Mouse (Mus musculus): ENCODE data around the gene Hoxd10.

DNA sequence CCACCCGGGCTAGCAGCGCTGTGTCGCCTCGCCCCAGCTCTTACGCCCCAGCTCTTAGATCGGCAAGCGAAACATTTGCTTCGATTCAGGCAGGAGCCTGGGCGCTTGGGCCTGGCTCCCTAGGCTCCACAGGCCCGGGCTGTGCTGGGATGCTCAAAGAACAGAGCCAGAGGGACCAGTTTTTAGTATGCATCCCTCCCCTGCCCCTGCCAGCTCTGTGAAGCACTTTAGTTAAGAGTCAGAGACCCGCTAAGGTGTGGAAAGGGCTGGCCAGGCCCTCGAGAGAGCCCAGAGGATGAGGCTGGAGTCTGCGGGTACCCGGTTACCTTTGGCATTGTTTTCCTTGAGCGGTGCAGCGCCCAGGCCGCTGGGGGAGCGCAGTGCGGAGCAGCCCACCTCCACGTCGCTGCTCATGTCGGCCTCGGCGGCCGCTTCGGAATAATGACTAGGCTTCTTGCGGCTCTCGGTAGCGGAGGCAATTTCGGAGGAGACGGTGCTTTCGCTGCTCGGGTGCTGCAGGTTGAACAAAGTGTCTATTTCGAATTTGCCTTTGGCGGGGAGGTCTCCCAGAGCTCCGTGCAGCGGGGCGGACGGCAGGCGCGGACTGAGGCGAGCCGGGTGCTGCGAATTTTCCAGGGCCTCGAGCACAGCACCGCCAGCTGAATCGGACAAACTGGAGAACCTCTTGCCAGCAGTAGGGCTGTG is 32.9 kb upstream of the Hoxd10 start:
- TF ChIP-seq POLR2A (IDR thresholded peaks at IDR 0.05; ENCODE audit: insufficient read depth, low read depth, low read length), result no peak
- TF ChIP-seq CTCF (IDR thresholded peaks at IDR 0.05), result no peak
- no peak for TF ChIP-seq EP300 (IDR thresholded peaks at IDR 0.05; ENCODE audit: insufficient read depth, low read depth, low read length)

Data from heart, adult 2 months (tissue).